Mouse (Mus musculus) ES-Bruce4 (cell line): ENCODE data around the gene Nxph4. TPM values are rescaled to one million over a fixed set of nuclear protein-coding genes. Genes with fewer than 3 reads are reported as not detected.

Experiments used
- H3K27ac ChIP-seq: 2 replicates; pipeline ENCODE4 v1.5.1; 2012; ENCODE audit warnings: low read length, inconsistent platforms; ENCODE audit not compliant: insufficient read depth
- H3K27me3 ChIP-seq: 2 replicates; pipeline ENCODE4 v1.6.1; 2012; ENCODE audit warnings: mild to moderate bottlenecking, low read length, inconsistent platforms; ENCODE audit not compliant: control insufficient read depth, poor library complexity, insufficient read depth, severe bottlenecking
- H3K36me3 ChIP-seq: 2 replicates; pipeline ENCODE4 v1.6.1; 2012; ENCODE audit warnings: inconsistent platforms, mild to moderate bottlenecking, low read length, moderate library complexity; ENCODE audit not compliant: control insufficient read depth, poor library complexity, insufficient read depth, severe bottlenecking
- H3K4me1 ChIP-seq: one replicate; pipeline ENCODE4 v1.8.1; 2011; ENCODE audit warnings: low read length; ENCODE audit not compliant: control insufficient read depth, insufficient read depth
- H3K4me3 ChIP-seq: 2 replicates; pipeline ENCODE4 v1.5.1; 2011; ENCODE audit warnings: low read depth, mild to moderate bottlenecking, low read length
- H3K9ac ChIP-seq: 2 replicates; pipeline ENCODE4 v1.6.1; 2012; ENCODE audit warnings: low read depth, mild to moderate bottlenecking, inconsistent platforms; ENCODE audit not compliant: poor library complexity, severe bottlenecking
- H3K9me3 ChIP-seq: replicated peaks from 2 replicates; pipeline ENCODE4 v1.6.1; 2012; ENCODE audit warnings: mild to moderate bottlenecking, low read length, inconsistent platforms; ENCODE audit not compliant: control insufficient read depth, poor library complexity, insufficient read depth, severe bottlenecking
- CTCF ChIP-seq: IDR thresholded peaks from one replicate; pipeline ENCODE4 v1.8.1; 2011; ENCODE audit warnings: low read depth, low read length
- EP300 ChIP-seq: IDR thresholded peaks from 2 replicates; pipeline ENCODE4 v1.6.1; 2011; ENCODE audit warnings: low read depth, low read length; ENCODE audit not compliant: insufficient read depth
- POLR2A ChIP-seq: IDR thresholded peaks from one replicate; pipeline ENCODE4 v1.8.1; 2011; ENCODE audit warnings: low read length; ENCODE audit not compliant: insufficient read depth
- polyA plus RNA-seq: library from polyadenylated mRNA; stranded (reverse); fragments of >200 nt; gene quantifications from 2 replicates; pipeline ENCODE4 v1.2.4, GENCODE M21; 2011; ENCODE audit warnings: low read depth; ENCODE audit not compliant: missing spikeins, insufficient read depth, insufficient read length

Nxph4 gene
- polyA plus RNA-seq, 1 experiment, result not detected

GRCm38 (mm10) chr10:127530945-127531344 is 3.4 kb downstream of the Nxph4 start:
- TF ChIP-seq EP300, result no peak
- TF ChIP-seq CTCF, result no peak
- TF ChIP-seq POLR2A, result no peak
- Histone ChIP-seq H3K4me1 (peaks cover 5% of the 10 kb centered on the region), H3K9me3 (no peaks in the 10 kb centered on the region), H3K4me3 (no peak overlapping the region), H3K27ac (no peak overlapping the region), H3K27me3 (peaks cover 8% of the 10 kb centered on the region; the same call in 1 of the 2 replicates), H3K36me3 (no peaks in the 10 kb centered on the region), H3K9ac (no peak overlapping the region)

GRCm38 (mm10) chr10:127527481-127527880 is 6.9 kb downstream of the Nxph4 start:
- H3K9ac ChIP-seq, result no peak overlapping the region
- H3K9me3 ChIP-seq, result no peaks in the 10 kb centered on the region
- TF ChIP-seq CTCF, result no peak
- TF ChIP-seq EP300, result no peak
- TF ChIP-seq POLR2A, result no peak
- no peak overlapping the region for H3K27ac ChIP-seq
- no peak overlapping the region for H3K4me3 ChIP-seq
- peaks cover 8% of the 10 kb centered on the region; the same call in 1 of the 2 replicates for H3K27me3 ChIP-seq
- H3K4me1 ChIP-seq, result peaks cover 2% of the 10 kb centered on the region
- no peaks in the 10 kb centered on the region for H3K36me3 ChIP-seq

GRCm38 (mm10) chr10:127526681-127527080 is 7.7 kb downstream of the Nxph4 start:
- Histone ChIP-seq H3K9ac (peak overlapping the region; percentile 43), H3K36me3 (no peaks in the 10 kb centered on the region), H3K4me3 (peak overlapping the region; percentile 67), H3K27me3 (peaks cover 3% of the 10 kb centered on the region; the same call in 1 of the 2 replicates), H3K27ac (no peak overlapping the region), H3K4me1 (peaks cover 2% of the 10 kb centered on the region), H3K9me3 (no peaks in the 10 kb centered on the region)
- TF ChIP-seq EP300 (no peak), POLR2A (no peak), CTCF (peak; percentile 32)

- Histone ChIP-seq H3K9ac (peak overlapping the region; percentile 43), H3K36me3 (no peaks in the 10 kb centered on the region), H3K4me1 (peaks cover 2% of the 10 kb centered on the region), H3K4me3 (peak overlapping the region; percentile 67), H3K27me3 (no peaks in the 10 kb centered on the region; the same call in 1 of the 2 replicates), H3K9me3 (no peaks in the 10 kb centered on the region), H3K27ac (no peak overlapping the region)
- TF ChIP-seq POLR2A (no peak), CTCF (no peak), EP300 (no peak)
Observed at GRCm38 (mm10) chr10:127526048-127526447, 8.3 kb downstream of the Nxph4 start.

GRCm38 (mm10) chr10:127524646-127525255 is 9.6 kb downstream of the Nxph4 start:
- Histone ChIP-seq H3K36me3 (no peaks in the 10 kb centered on the region), H3K27ac (no peak overlapping the region), H3K9ac (peak overlapping the region; percentile 17), H3K4me1 (peaks cover 2% of the 10 kb centered on the region), H3K9me3 (no peaks in the 10 kb centered on the region), H3K4me3 (peak overlapping the region; percentile 54), H3K27me3 (no peaks in the 10 kb centered on the region; the same call in 1 of the 2 replicates)
- TF ChIP-seq CTCF (no peak), EP300 (no peak), POLR2A (no peak)

- Histone ChIP-seq H3K4me1 (no peaks in the 10 kb centered on the region), H3K9ac (peak within 1 kb of the TSS; percentile 87), H3K36me3 (peaks cover 9% of the 10 kb centered on the region), H3K9me3 (no peaks in the 10 kb centered on the region), H3K27ac (no peak within 1 kb of the TSS), H3K27me3 (no peaks in the 10 kb centered on the region; the same call in 1 of the 2 replicates), H3K4me3 (peak within 1 kb of the TSS; percentile 75)
- no peak for TF ChIP-seq CTCF
- peak; percentile 45 for TF ChIP-seq POLR2A
Observed at GRCm38 (mm10) chr10:127522088-127522581, 12.2 kb downstream of the Nxph4 start, which contains the start of gene Shmt2. Shmt2 (minus strand) TSS chr10:127522444.
